Comparison of ENCODE assay signal across 8 mouse cellular contexts in genomic region chr4:136145362-136145885, GRCm38 (mm10). TPM values are rescaled to one million over a fixed set of nuclear protein-coding genes. Genes with fewer than 3 reads are reported as not detected.
DNase-seq lines count a peak whose midpoint lies in the region; ATAC-seq and TF ChIP-seq lines count a peak whose summit lies in the region.

No protein-coding gene starts in this region.

- DNase-seq in heart, postnatal 25 days (ENCODE audit: low spot score), result no peak
- DNase-seq in hindbrain, postnatal 0 days (ENCODE audit: low spot score), result no peak
- no peak for DNase-seq in urinary bladder, postnatal 14 days (ENCODE audit: low spot score)
- DNase-seq in testis, postnatal 14 days (ENCODE audit: low spot score), result no peak

- H3K36me3 ChIP-seq in heart, embryonic 14.5 days (ENCODE audit: control insufficient read depth, insufficient read depth, low read length), result peaks cover 7% of the 10 kb centered on the region
- no peaks in the 10 kb centered on the region for H3K36me3 ChIP-seq in hindbrain, postnatal 0 days (ENCODE audit: insufficient read depth, low read length)
- no peaks in the 10 kb centered on the region for H3K36me3 ChIP-seq in midbrain, embryonic 12.5 days

- peak overlapping the region; percentile 86 for H3K4me2 ChIP-seq in heart, embryonic 14.5 days (ENCODE audit: low read length)
- H3K4me2 ChIP-seq in hindbrain, postnatal 0 days (ENCODE audit: low read depth, low read length), result peak overlapping the region; percentile 62
- peak overlapping the region; percentile 78 for H3K4me2 ChIP-seq in midbrain, embryonic 12.5 days (replicated peaks)

- H3K27me3 ChIP-seq in heart, embryonic 14.5 days (ENCODE audit: control insufficient read depth, insufficient read depth, low read length), result peaks cover 13% of the 10 kb centered on the region
- peaks cover 19% of the 10 kb centered on the region for H3K27me3 ChIP-seq in hindbrain, postnatal 0 days (ENCODE audit: insufficient read depth, low read length)
- peaks cover 15% of the 10 kb centered on the region; the same call in 1 of the 2 replicates for H3K27me3 ChIP-seq in midbrain, embryonic 12.5 days

- peaks cover 36 to 48% of the 10 kb centered on the region in 2 experiments for H3K4me1 ChIP-seq in heart, embryonic 14.5 days (ENCODE audit: control insufficient read depth in 2 of 2, insufficient read depth in 2 of 2, low read length in 2 of 2)
- peaks cover 4% of the 10 kb centered on the region for H3K4me1 ChIP-seq in cortical plate, adult 2 months (ENCODE audit: control insufficient read depth, insufficient read depth, low read length)
- peaks cover 13% of the 10 kb centered on the region; the same call in 1 of the 2 replicates for H3K4me1 ChIP-seq in hindbrain, postnatal 0 days (ENCODE audit: insufficient read depth, low read length)
- peaks cover 80% of the 10 kb centered on the region for H3K4me1 ChIP-seq in midbrain, embryonic 12.5 days

- WGBS in heart, embryonic 14.5 days, result 45% methylated on average over 11 of the region's 11 CpGs
- 14% methylated on average over 11 of the region's 11 CpGs for WGBS in hindbrain, postnatal 0 days
- 6% methylated on average over 11 of the region's 11 CpGs for WGBS in midbrain, embryonic 12.5 days

- H3K27ac ChIP-seq in heart, embryonic 14.5 days (replicated peaks in 1 of 2; ENCODE audit: control insufficient read depth in 1 of 2, insufficient read depth in 1 of 2, low read depth in 2 of 2, low read length in 2 of 2), result peak overlapping the region; percentile 94 to 97
- peak overlapping the region; percentile 99 for H3K27ac ChIP-seq in cortical plate, adult 2 months (ENCODE audit: insufficient read depth, low read length)
- H3K27ac ChIP-seq in hindbrain, postnatal 0 days, result peak overlapping the region; percentile 80
- peak overlapping the region; percentile 90 for H3K27ac ChIP-seq in midbrain, embryonic 12.5 days (replicated peaks)

- H3K9ac ChIP-seq in heart, embryonic 14.5 days (ENCODE audit: low read length), result peak overlapping the region; percentile 95
- peak overlapping the region; percentile 70 for H3K9ac ChIP-seq in hindbrain, postnatal 0 days (replicated peaks; ENCODE audit: low read length)
- H3K9ac ChIP-seq in midbrain, embryonic 12.5 days (replicated peaks), result peak overlapping the region; percentile 83

- TF ChIP-seq CTCF in cortical plate, adult 2 months (IDR thresholded peaks at IDR 0.05; ENCODE audit: extremely low read depth, insufficient read depth, low read length), result no peak
- TF ChIP-seq CTCF in hindbrain, postnatal 0 days (IDR thresholded peaks at IDR 0.05; ENCODE audit: low read depth), result no peak

- no peak for TF ChIP-seq POLR2A in cortical plate, adult 2 months (IDR thresholded peaks at IDR 0.05; ENCODE audit: extremely low read depth, insufficient read depth, low read length)

- no peak for ATAC-seq in heart, embryonic 14.5 days (ENCODE audit: insufficient number of reproducible peaks, insufficient read depth, low FRiP score, low read depth)
- no peak for ATAC-seq in hindbrain, postnatal 0 days
- ATAC-seq in midbrain, embryonic 12.5 days (ENCODE audit: low FRiP score, low read depth), result no peak
- ATAC-seq in megakaryocyte, adult 5-6 weeks (ENCODE audit: poor library complexity, severe bottlenecking), result no peak

- intact Hi-C loops in heart, postnatal 25 days (cut with DNase I), result loop anchor here (10.0 kb wide), 1 partner anchor 319 kb away; the partner anchor contains the start of genes 6030445D17Rik and Luzp1

- H3K4me3 ChIP-seq in heart, embryonic 14.5 days (ENCODE audit: control insufficient read depth in 1 of 2, insufficient read depth in 1 of 2, low read depth in 1 of 2, low read length in 2 of 2), result peak overlapping the region; percentile 75 to 87
- peak overlapping the region; percentile 70 for H3K4me3 ChIP-seq in cortical plate, adult 2 months (ENCODE audit: insufficient read depth, low read length)
- peak overlapping the region; percentile 55 for H3K4me3 ChIP-seq in hindbrain, postnatal 0 days (ENCODE audit: low read length)
- H3K4me3 ChIP-seq in midbrain, embryonic 12.5 days, result peak overlapping the region; percentile 75

- H3K9me3 ChIP-seq in heart, embryonic 14.5 days (ENCODE audit: control insufficient read depth, low read length), result no peaks in the 10 kb centered on the region
- no peaks in the 10 kb centered on the region for H3K9me3 ChIP-seq in hindbrain, postnatal 0 days (ENCODE audit: low read length)
- no peaks in the 10 kb centered on the region for H3K9me3 ChIP-seq in midbrain, embryonic 12.5 days

RNA-seq across cellular contexts. Expression of gene Id3, which starts 2.1 kb away (rescaled TPM):
- polyA plus RNA-seq in heart, embryonic 14.5 days (2014; fragmentation: Nextera tagmentation; extraction: Ambion mirVana), result 247 and 296 TPM in 2 replicates
- total RNA-seq in heart, postnatal 25 days (2021), result 10 to 100 TPM; 46.9 to 70.1 TPM
- 75.7 and 82.9 TPM in 2 replicates for polyA plus RNA-seq in cortical plate, adult 2 months (2012; rRNA removed)
- total RNA-seq in hindbrain, postnatal 0 days (2014; rRNA removed), result 204 and 344 TPM in 2 replicates
- polyA plus RNA-seq in hindbrain, postnatal 0 days (2015; fragmentation: Nextera tagmentation; extraction: Ambion mirVana), result 253 and 254 TPM in 2 replicates
- polyA plus RNA-seq in midbrain, embryonic 12.5 days (2016; fragmentation: Nextera tagmentation; extraction: Ambion mirVana), result 355 and 390 TPM in 2 replicates
- 1.9 and 2.0 TPM in 2 replicates for total RNA-seq in megakaryocyte, adult 5-6 weeks (2015)
- total RNA-seq in megakaryocyte, adult 5-6 weeks (2017), result 0.77 and 1.8 TPM in 2 replicates

RNA-seq across cellular contexts. Expression of gene E2f2, which starts 26.8 kb away (rescaled TPM):
- polyA plus RNA-seq in heart, embryonic 14.5 days (2014; fragmentation: Nextera tagmentation; extraction: Ambion mirVana), result 2.5 and 3.1 TPM in 2 replicates
- total RNA-seq in heart, postnatal 25 days (2021), result 1 to 10 TPM; 1.9 to 4.3 TPM
- 0.67 and 0.78 TPM in 2 replicates for polyA plus RNA-seq in cortical plate, adult 2 months (2012; rRNA removed)
- 3.5 and 3.7 TPM in 2 replicates for total RNA-seq in hindbrain, postnatal 0 days (2014; rRNA removed)
- 2.3 and 2.4 TPM in 2 replicates for polyA plus RNA-seq in hindbrain, postnatal 0 days (2015; fragmentation: Nextera tagmentation; extraction: Ambion mirVana)
- 10.0 and 10.7 TPM in 2 replicates for polyA plus RNA-seq in midbrain, embryonic 12.5 days (2016; fragmentation: Nextera tagmentation; extraction: Ambion mirVana)
- 78.1 and 107 TPM in 2 replicates for total RNA-seq in megakaryocyte, adult 5-6 weeks (2015)
- 59.4 and 63.6 TPM in 2 replicates for total RNA-seq in megakaryocyte, adult 5-6 weeks (2017)
